Mouse (Mus musculus) lung, postnatal 0 days (tissue): ENCODE results near the gene Wdr63. TPM values are rescaled to one million over a fixed set of nuclear protein-coding genes. Genes with fewer than 3 reads are reported as not detected.
A peak's percentile ranks its signal among the peaks of the same experiment; 100 is the strongest.

Source experiments
- ATAC-seq: fragments of 200-750 bp; cut with Nextera tagmentation; 2 replicates; pipeline ENCODE4 v1.8.0; 2017; ENCODE audit warnings: moderate library complexity
- DNase-seq: peaks from one replicate; pipeline ENCODE4 v3.0.0-alpha.2; 2016; ENCODE audit warnings: low spot score
- H3K27ac ChIP-seq: fragments of 300-500 bp; sonication (generic); 2 replicates; pipeline ENCODE4 v1.5.1; 2014; ENCODE audit warnings: antibody characterized with exemption, mild to moderate bottlenecking, low read length, mixed read lengths
- H3K27me3 ChIP-seq: fragments of 300-500 bp; sonication (generic); replicated peaks from 2 replicates; pipeline ENCODE4 v1.6.1; 2014; ENCODE audit warnings: low read length, mixed read lengths; ENCODE audit not compliant: insufficient read depth
- H3K36me3 ChIP-seq: fragments of 300-500 bp; sonication (generic); 2 replicates; pipeline ENCODE4 v1.6.1; 2014; ENCODE audit warnings: low read length, mixed read lengths; ENCODE audit not compliant: insufficient read depth
- H3K4me1 ChIP-seq: fragments of 300-500 bp; sonication (generic); 2 replicates; pipeline ENCODE4 v1.6.1; 2014; ENCODE audit warnings: antibody characterized with exemption, low read depth, low read length, mixed read lengths; ENCODE audit not compliant: insufficient read depth
- H3K4me2 ChIP-seq: fragments of 300-500 bp; sonication (generic); replicated peaks from 2 replicates; pipeline ENCODE4 v1.6.1; 2014; ENCODE audit warnings: low read depth, mild to moderate bottlenecking, low read length, moderate library complexity, mixed read lengths
- H3K4me3 ChIP-seq: fragments of 300-500 bp; sonication (generic); 2 replicates; pipeline ENCODE4 v1.5.1; 2014; ENCODE audit warnings: low read depth, low read length
- H3K9ac ChIP-seq: fragments of 300-500 bp; sonication (generic); replicated peaks from 2 replicates; pipeline ENCODE4 v1.6.1; 2014; ENCODE audit warnings: low read depth, mild to moderate bottlenecking
- H3K9me3 ChIP-seq: fragments of 300-500 bp; sonication (generic); 2 replicates; pipeline ENCODE4 v1.6.1; 2016; ENCODE audit warnings: low read length, mixed read lengths
- CTCF ChIP-seq: IDR thresholded peaks from 2 replicates; pipeline ENCODE4 v1.5.1; 2016; ENCODE audit warnings: antibody characterized with exemption, mild to moderate bottlenecking
- EP300 ChIP-seq: IDR thresholded peaks from 2 replicates; pipeline ENCODE4 v1.6.1; 2016; ENCODE audit warnings: antibody characterized with exemption, mild to moderate bottlenecking, control low read depth
- WGBS: fragments of 180-500 bp; shearing (Covaris S2); extraction: QIAGEN DNeasy Blood & Tissue Kit; methylation state at CpG from one replicate; pipeline ENCODE4 v1.1.7; 2014; 5-methylcytosine and 5-hydroxymethylcytosine counted together
- polyA plus RNA-seq: library from polyadenylated mRNA; unstranded; fragments of >200 nt; fragmentation: Nextera tagmentation; extraction: Ambion mirVana; gene quantifications from 2 replicates; pipeline ENCODE4 v1.2.1, GENCODE M21; 2015

Wdr63 gene
- polyA plus RNA-seq, 1 experiment from 2014 or later: 2.9 TPM

DNA sequence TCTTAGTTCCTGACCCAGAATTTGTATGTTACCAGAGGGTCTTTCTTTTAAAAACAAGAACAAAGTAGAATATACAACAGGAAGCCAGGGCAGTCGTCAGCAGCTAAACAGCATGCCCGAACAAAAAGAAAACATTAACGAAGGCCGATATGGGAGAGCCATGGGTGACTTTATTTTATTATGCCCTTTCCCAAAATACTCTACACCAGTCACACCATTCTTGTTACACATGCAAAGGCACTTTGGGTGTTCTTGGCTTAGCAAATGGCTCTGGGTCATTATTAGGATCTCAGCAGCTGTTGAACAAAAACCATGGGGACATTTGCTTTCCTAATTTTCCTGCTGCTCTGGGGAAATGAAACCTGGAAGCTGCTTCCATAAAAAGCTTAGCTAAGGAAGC, 38.7 kb downstream of the Wdr63 start:
- DNase-seq: no peak
- no peak for TF ChIP-seq CTCF
- TF ChIP-seq EP300: no peak

DNA sequence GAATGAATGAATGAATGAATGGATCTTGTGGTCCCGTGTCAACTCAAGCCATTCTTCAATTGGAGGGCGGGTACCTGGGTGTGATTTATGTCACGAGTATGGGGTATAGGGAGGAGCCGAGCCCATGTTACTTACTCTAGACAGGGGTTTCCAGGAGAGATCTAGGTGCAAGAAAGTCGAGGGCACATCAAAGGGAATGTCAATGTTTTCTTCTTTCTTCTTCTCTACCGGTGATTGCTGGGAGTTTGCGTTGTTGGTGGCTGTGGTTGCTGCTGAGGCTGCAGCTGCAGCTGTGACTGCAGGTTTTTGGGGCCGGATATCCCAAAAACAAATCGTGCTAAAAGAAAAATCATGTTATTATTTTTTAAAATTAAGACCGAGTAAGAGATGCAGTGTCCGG, 44.8 kb downstream of the Wdr63 start:
- Histone ChIP-seq H3K4me2 (no peak overlapping the region), H3K27ac (no peak overlapping the region), H3K4me3 (no peak overlapping the region), H3K4me1 (no peaks in the 10 kb centered on the region), H3K9me3 (no peaks in the 10 kb centered on the region), H3K9ac (no peak overlapping the region), H3K27me3 (no peaks in the 10 kb centered on the region), H3K36me3 (no peaks in the 10 kb centered on the region)
- 79% methylated on average over 11 of the region's 11 CpGs for WGBS
- TF ChIP-seq EP300: no peak
- TF ChIP-seq CTCF: no peak
- DNase-seq (no peak), ATAC-seq (no peak)

More for the DNA sequence above, 38.7 kb downstream of the Wdr63 start:
- Histone ChIP-seq H3K9ac (no peak overlapping the region), H3K27ac (no peak overlapping the region), H3K9me3 (no peaks in the 10 kb centered on the region), H3K4me2 (no peak overlapping the region), H3K27me3 (no peaks in the 10 kb centered on the region), H3K36me3 (no peaks in the 10 kb centered on the region), H3K4me1 (no peaks in the 10 kb centered on the region), H3K4me3 (no peak overlapping the region)
- ATAC-seq: no peak
- WGBS: 85% methylated on average over 4 of the region's 4 CpGs

DNA sequence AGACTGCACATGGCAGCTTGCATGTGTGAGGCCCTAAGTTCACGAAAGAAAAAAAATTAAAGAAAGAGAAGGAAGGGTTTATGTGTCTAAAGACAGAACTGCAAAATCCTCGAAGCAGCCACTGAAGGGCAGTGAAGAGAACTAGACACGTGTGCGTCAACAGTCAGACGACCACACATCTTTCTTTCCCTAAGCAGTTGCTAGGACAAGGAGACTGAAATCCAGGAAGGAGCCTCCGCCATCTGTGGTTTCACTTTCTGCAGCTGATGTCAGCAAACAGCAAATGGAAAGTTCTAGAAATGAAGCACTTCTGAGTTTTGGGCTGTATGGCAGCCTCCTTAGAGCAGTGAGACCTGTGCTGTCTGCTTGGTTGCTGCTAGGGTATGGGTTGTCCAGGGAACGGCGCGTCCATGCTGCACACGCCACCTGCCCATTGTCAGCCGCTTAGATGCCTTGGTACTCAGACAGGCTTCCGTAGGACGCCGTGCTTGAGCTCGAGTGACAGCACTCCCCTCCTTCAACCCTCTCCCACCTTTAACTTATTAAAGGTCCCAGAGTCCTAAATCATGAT, 48.5 kb downstream of the Wdr63 start:
- H3K4me1 ChIP-seq: no peaks in the 10 kb centered on the region
- H3K9me3 ChIP-seq: no peaks in the 10 kb centered on the region
- no peak overlapping the region for H3K9ac ChIP-seq
- TF ChIP-seq EP300: no peak
- no peak for TF ChIP-seq CTCF
- H3K4me2 ChIP-seq: peak overlapping the region; percentile 30; the same call in 1 of the 2 replicates
- no peak for ATAC-seq
- no peak overlapping the region for H3K27ac ChIP-seq
- no peaks in the 10 kb centered on the region for H3K27me3 ChIP-seq
- DNase-seq: no peak
- no peak overlapping the region for H3K4me3 ChIP-seq
- H3K36me3 ChIP-seq: no peaks in the 10 kb centered on the region
- 62% methylated on average over 15 of the region's 15 CpGs for WGBS

DNA sequence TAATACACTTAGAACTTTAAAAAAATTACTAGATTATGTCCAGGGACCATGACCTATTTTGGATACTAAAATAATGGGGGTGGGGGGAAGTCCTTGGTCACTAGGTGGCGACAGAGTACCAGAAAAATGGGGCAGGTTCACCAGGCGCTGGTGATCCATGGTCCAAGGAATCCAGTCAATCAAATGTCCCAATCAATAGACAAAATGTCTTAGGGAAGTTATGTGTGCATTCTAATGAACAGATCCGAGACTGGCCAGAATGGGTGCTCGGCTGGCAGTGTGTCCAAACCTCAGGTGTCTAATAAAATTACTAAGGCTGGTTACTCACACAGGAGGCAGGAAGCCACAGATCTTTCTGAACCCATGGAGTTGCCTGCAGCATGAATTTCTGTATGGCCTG, 49.7 kb downstream of the Wdr63 start:
- DNase-seq: peak; percentile 77

DNA sequence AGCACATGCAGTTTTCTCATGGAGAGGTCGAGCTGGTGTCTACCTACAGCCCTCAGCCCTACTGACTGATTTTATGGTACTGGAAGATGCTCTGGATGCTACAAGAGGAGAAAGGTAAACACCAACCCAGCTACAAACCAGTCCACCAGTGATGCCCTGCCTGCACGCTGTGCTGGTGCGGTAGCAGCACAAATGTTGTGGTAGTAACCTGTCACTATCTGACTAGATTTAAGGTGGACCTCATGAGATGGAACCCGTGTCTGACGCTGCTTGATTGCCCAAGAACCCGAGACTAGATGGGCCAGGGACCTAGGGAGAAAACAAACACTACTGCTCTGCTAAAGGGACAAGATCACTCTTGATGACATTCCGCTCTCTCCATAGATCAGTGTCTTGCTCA, 50.8 kb downstream of the Wdr63 start:
- no peaks in the 10 kb centered on the region for H3K9me3 ChIP-seq
- no peak overlapping the region for H3K27ac ChIP-seq
- H3K4me1 ChIP-seq: no peaks in the 10 kb centered on the region
- no peak for DNase-seq
- no peak for TF ChIP-seq CTCF
- no peak for TF ChIP-seq EP300
- no peak overlapping the region for H3K4me2 ChIP-seq
- no peak overlapping the region for H3K4me3 ChIP-seq
- no peaks in the 10 kb centered on the region for H3K36me3 ChIP-seq
- H3K27me3 ChIP-seq: no peaks in the 10 kb centered on the region
- 65% methylated on average over 7 of the region's 7 CpGs for WGBS
- no peak for ATAC-seq
- no peak overlapping the region for H3K9ac ChIP-seq

More for the DNA sequence above, 49.7 kb downstream of the Wdr63 start:
- 0 out of 2 replicates have a peak, but pooled peaks have one; percentile 30 for ATAC-seq
- H3K9ac ChIP-seq: no peak overlapping the region
- H3K4me1 ChIP-seq: no peaks in the 10 kb centered on the region
- H3K36me3 ChIP-seq: no peaks in the 10 kb centered on the region
- WGBS: 18% methylated on average over 4 of the region's 4 CpGs
- no peaks in the 10 kb centered on the region for H3K27me3 ChIP-seq
- H3K27ac ChIP-seq: no peak overlapping the region
- no peak overlapping the region for H3K4me2 ChIP-seq
- no peaks in the 10 kb centered on the region for H3K9me3 ChIP-seq
- no peak overlapping the region for H3K4me3 ChIP-seq
- TF ChIP-seq CTCF: peak; percentile 80
- TF ChIP-seq EP300: no peak

DNA sequence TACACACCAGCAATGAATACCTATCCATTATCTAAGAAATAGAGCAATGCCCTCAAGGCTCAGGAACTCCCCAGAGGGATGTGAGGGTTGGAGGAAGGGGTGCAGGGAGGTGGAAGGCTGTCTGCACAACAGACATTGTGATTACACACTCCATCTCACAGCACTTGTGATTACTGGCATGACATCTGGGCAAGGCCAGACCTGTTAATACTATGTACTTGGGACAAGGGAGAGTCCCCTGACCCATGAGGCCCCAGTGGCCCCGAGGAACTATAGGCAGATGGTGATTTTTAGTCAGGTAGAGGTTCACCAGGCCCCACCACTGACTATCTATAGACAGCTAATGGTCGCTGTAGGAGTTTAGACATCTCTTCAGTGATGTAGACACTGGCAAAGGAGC, 54.1 kb downstream of the Wdr63 start:
- Histone ChIP-seq H3K9ac (no peak overlapping the region), H3K4me1 (0 out of 2 replicates have a peak, but pooled peaks cover 4% of the 10 kb centered on the region), H3K9me3 (no peaks in the 10 kb centered on the region), H3K36me3 (no peaks in the 10 kb centered on the region), H3K27me3 (no peaks in the 10 kb centered on the region), H3K27ac (no peak overlapping the region), H3K4me2 (no peak overlapping the region), H3K4me3 (no peak overlapping the region)
- TF ChIP-seq EP300 (no peak), CTCF (no peak)
- DNase-seq: no peak
- ATAC-seq: no peak
- WGBS: 79% methylated on average over 2 of the region's 2 CpGs
